Mouse (Mus musculus) midbrain, embryonic 13.5 days (tissue): ENCODE results near the gene Spred2. TPM values are rescaled to one million over a fixed set of nuclear protein-coding genes. Genes with fewer than 3 reads are reported as not detected.

ENCODE experiments used
- ATAC-seq: fragments of 200-750 bp; cut with Nextera tagmentation; 2 replicates; pipeline ENCODE4 v1.8.0; 2017; ENCODE audit warnings: mild to moderate bottlenecking, moderate TSS enrichment, moderate library complexity
- H3K27ac ChIP-seq: fragments of 300-500 bp; sonication (generic); 2 replicates; pipeline ENCODE4 v1.5.1; 2015; ENCODE audit warnings: inconsistent platforms, mild to moderate bottlenecking, moderate library complexity
- H3K27me3 ChIP-seq: fragments of 300-500 bp; sonication (generic); 2 replicates; pipeline ENCODE4 v1.6.1; 2015; ENCODE audit warnings: mild to moderate bottlenecking, inconsistent platforms
- H3K36me3 ChIP-seq: fragments of 300-500 bp; sonication (generic); 2 replicates; pipeline ENCODE4 v1.6.1; 2015; ENCODE audit warnings: mild to moderate bottlenecking, inconsistent platforms
- H3K4me1 ChIP-seq: fragments of 300-500 bp; sonication (generic); replicated peaks from 2 replicates; pipeline ENCODE4 v1.6.1; 2015; ENCODE audit warnings: inconsistent platforms
- H3K4me2 ChIP-seq: fragments of 300-500 bp; sonication (generic); replicated peaks from 2 replicates; pipeline ENCODE4 v1.6.1; 2015; ENCODE audit warnings: moderate library complexity, mild to moderate bottlenecking, inconsistent platforms
- H3K4me3 ChIP-seq: fragments of 300-500 bp; sonication (generic); replicated peaks from 2 replicates; pipeline ENCODE4 v1.5.1; 2015; ENCODE audit warnings: mild to moderate bottlenecking, inconsistent platforms
- H3K9ac ChIP-seq: fragments of 300-500 bp; sonication (generic); replicated peaks from 2 replicates; pipeline ENCODE4 v1.6.1; 2015; ENCODE audit warnings: mild to moderate bottlenecking, inconsistent platforms
- H3K9me3 ChIP-seq: fragments of 300-500 bp; sonication (generic); 2 replicates; pipeline ENCODE4 v1.6.1; 2016; ENCODE audit warnings: mild to moderate bottlenecking, inconsistent platforms
- WGBS: fragments of 180-500 bp; shearing (Covaris S2); methylation state at CpG from one replicate; pipeline ENCODE4 v1.1.7; 2015; 5-methylcytosine and 5-hydroxymethylcytosine counted together
- polyA plus RNA-seq: library from polyadenylated mRNA; unstranded; fragments of >200 nt; fragmentation: Nextera tagmentation; extraction: Ambion mirVana; gene quantifications from 2 replicates; pipeline ENCODE4 v1.2.1, GENCODE M21; 2015

The Spred2 gene
- polyA plus RNA-seq, 1 experiment from 2014 or later = 4.9 TPM

- H3K27ac ChIP-seq = no peak overlapping the region; the same call in 1 of the 2 replicates
Measured at GRCm38 (mm10) chr11:19973032-19973790, 49.0 kb downstream of the Spred2 start.

GRCm38 (mm10) chr11:19976032-19976431 is 51.9 kb downstream of the Spred2 start:
- 96% methylated on average over 2 of the region's 2 CpGs for WGBS
- no peak for ATAC-seq
- H3K4me2 ChIP-seq = no peak overlapping the region
- no peak overlapping the region for H3K27ac ChIP-seq
- no peaks in the 10 kb centered on the region for H3K36me3 ChIP-seq
- H3K9ac ChIP-seq = no peak overlapping the region
- no peaks in the 10 kb centered on the region for H3K27me3 ChIP-seq
- H3K4me3 ChIP-seq = no peak overlapping the region
- peaks cover 22% of the 10 kb centered on the region for H3K4me1 ChIP-seq
- H3K9me3 ChIP-seq = no peaks in the 10 kb centered on the region

More at GRCm38 (mm10) chr11:19973032-19973790, 49.0 kb downstream of the Spred2 start:
- no peaks in the 10 kb centered on the region for H3K36me3 ChIP-seq
- H3K27me3 ChIP-seq = no peaks in the 10 kb centered on the region
- no peak overlapping the region for H3K9ac ChIP-seq
- 73% methylated on average over 7 of the region's 7 CpGs for WGBS
- H3K4me3 ChIP-seq = no peak overlapping the region
- H3K4me1 ChIP-seq = peaks cover 12% of the 10 kb centered on the region
- ATAC-seq = no peak
- H3K9me3 ChIP-seq = no peaks in the 10 kb centered on the region
- no peak overlapping the region for H3K4me2 ChIP-seq

GRCm38 (mm10) chr11:19977687-19978086 is 53.5 kb downstream of the Spred2 start:
- no peak for ATAC-seq
- no peaks in the 10 kb centered on the region for H3K27me3 ChIP-seq
- no peak overlapping the region for H3K9ac ChIP-seq
- WGBS = 81% methylated on average over 2 of the region's 2 CpGs
- peaks cover 19% of the 10 kb centered on the region for H3K4me1 ChIP-seq
- H3K27ac ChIP-seq = no peak overlapping the region
- H3K9me3 ChIP-seq = no peaks in the 10 kb centered on the region
- no peak overlapping the region for H3K4me3 ChIP-seq
- no peak overlapping the region for H3K4me2 ChIP-seq
- no peaks in the 10 kb centered on the region for H3K36me3 ChIP-seq

- Histone ChIP-seq H3K4me3 (no peak overlapping the region), H3K4me1 (peaks cover 17% of the 10 kb centered on the region; the same call in 1 of the 2 replicates), H3K4me2 (no peak overlapping the region), H3K36me3 (no peaks in the 10 kb centered on the region), H3K27me3 (no peaks in the 10 kb centered on the region), H3K27ac (no peak overlapping the region), H3K9me3 (no peaks in the 10 kb centered on the region), H3K9ac (no peak overlapping the region)
- ATAC-seq = no peak
- WGBS = 89% methylated on average over 14 of the region's 14 CpGs
Measured at GRCm38 (mm10) chr11:19979338-19979737, 55.2 kb downstream of the Spred2 start.

- WGBS = 80% methylated on average over 6 of the region's 6 CpGs
- no peak for ATAC-seq
- Histone ChIP-seq H3K36me3 (no peaks in the 10 kb centered on the region), H3K4me1 (peaks cover 26% of the 10 kb centered on the region), H3K27me3 (no peaks in the 10 kb centered on the region), H3K9me3 (no peaks in the 10 kb centered on the region), H3K9ac (no peak overlapping the region), H3K4me3 (no peak overlapping the region), H3K27ac (no peak overlapping the region), H3K4me2 (no peak overlapping the region)
Measured at GRCm38 (mm10) chr11:19982113-19982512, 57.9 kb downstream of the Spred2 start.

GRCm38 (mm10) chr11:19982779-19983178 is 58.6 kb downstream of the Spred2 start:
- H3K9me3 ChIP-seq = no peaks in the 10 kb centered on the region
- peaks cover 26% of the 10 kb centered on the region for H3K4me1 ChIP-seq
- H3K27ac ChIP-seq = no peak overlapping the region
- no peak overlapping the region for H3K4me3 ChIP-seq
- 81% methylated on average over 6 of the region's 6 CpGs for WGBS
- H3K36me3 ChIP-seq = no peaks in the 10 kb centered on the region
- ATAC-seq = no peak
- no peak overlapping the region for H3K9ac ChIP-seq
- no peaks in the 10 kb centered on the region for H3K27me3 ChIP-seq
- no peak overlapping the region for H3K4me2 ChIP-seq

- Histone ChIP-seq H3K27me3 (no peaks in the 10 kb centered on the region), H3K4me1 (peaks cover 26% of the 10 kb centered on the region), H3K9me3 (no peaks in the 10 kb centered on the region), H3K4me3 (no peak overlapping the region), H3K9ac (no peak overlapping the region), H3K27ac (no peak overlapping the region), H3K4me2 (no peak overlapping the region), H3K36me3 (no peaks in the 10 kb centered on the region)
- 44% methylated on average over 4 of the region's 4 CpGs for WGBS
- ATAC-seq = no peak
Measured at GRCm38 (mm10) chr11:19983298-19983697, 59.1 kb downstream of the Spred2 start.

- H3K27me3 ChIP-seq = no peaks in the 10 kb centered on the region
- no peaks in the 10 kb centered on the region for H3K36me3 ChIP-seq
- no peak overlapping the region for H3K27ac ChIP-seq
- no peak overlapping the region for H3K9ac ChIP-seq
- no peak overlapping the region for H3K4me3 ChIP-seq
- H3K4me2 ChIP-seq = no peak overlapping the region
- H3K9me3 ChIP-seq = no peaks in the 10 kb centered on the region
- H3K4me1 ChIP-seq = peaks cover 26% of the 10 kb centered on the region
- ATAC-seq = no peak
- WGBS = 86% methylated on average over 9 of the region's 9 CpGs
Measured at GRCm38 (mm10) chr11:19984029-19984428, 59.9 kb downstream of the Spred2 start.

- Histone ChIP-seq H3K9me3 (no peaks in the 10 kb centered on the region), H3K4me1 (peaks cover 18% of the 10 kb centered on the region), H3K9ac (no peak overlapping the region), H3K4me2 (no peak overlapping the region), H3K36me3 (no peaks in the 10 kb centered on the region), H3K27ac (no peak overlapping the region), H3K4me3 (no peak overlapping the region), H3K27me3 (no peaks in the 10 kb centered on the region)
- WGBS = 75% methylated on average over 5 of the region's 5 CpGs
- ATAC-seq = no peak
Measured at GRCm38 (mm10) chr11:19985283-19985854, 61.2 kb downstream of the Spred2 start.

GRCm38 (mm10) chr11:19986443-19986861 is 62.3 kb downstream of the Spred2 start:
- Histone ChIP-seq H3K4me1 (peaks cover 16% of the 10 kb centered on the region), H3K36me3 (no peaks in the 10 kb centered on the region), H3K27me3 (no peaks in the 10 kb centered on the region), H3K9ac (no peak overlapping the region), H3K27ac (no peak overlapping the region), H3K9me3 (no peaks in the 10 kb centered on the region), H3K4me3 (no peak overlapping the region), H3K4me2 (no peak overlapping the region)
- WGBS = 24% methylated on average over 1 of the region's 1 CpGs
- ATAC-seq = no peak

- Histone ChIP-seq H3K36me3 (no peaks in the 10 kb centered on the region), H3K4me3 (no peak overlapping the region), H3K27ac (no peak overlapping the region), H3K27me3 (no peaks in the 10 kb centered on the region), H3K4me2 (no peak overlapping the region), H3K9me3 (no peaks in the 10 kb centered on the region), H3K9ac (no peak overlapping the region), H3K4me1 (peaks cover 17% of the 10 kb centered on the region)
- no peak for ATAC-seq
- WGBS = 34% methylated on average over 17 of the region's 17 CpGs
Measured at GRCm38 (mm10) chr11:19986871-19987755, 62.9 kb downstream of the Spred2 start.

GRCm38 (mm10) chr11:19987756-19988091 is 63.5 kb downstream of the Spred2 start:
- Histone ChIP-seq H3K4me3 (no peak overlapping the region), H3K27me3 (no peaks in the 10 kb centered on the region), H3K4me1 (peaks cover 21% of the 10 kb centered on the region), H3K9ac (no peak overlapping the region), H3K36me3 (no peaks in the 10 kb centered on the region), H3K4me2 (no peak overlapping the region), H3K27ac (no peak overlapping the region), H3K9me3 (no peaks in the 10 kb centered on the region)
- ATAC-seq = no peak
- WGBS = 22% methylated on average over 9 of the region's 9 CpGs
